Mouse (Mus musculus) neural tube, embryonic 11.5 days (tissue): ENCODE measurements around the gene Map3k12. TPM values are rescaled to one million over a fixed set of nuclear protein-coding genes. Genes with fewer than 3 reads are reported as not detected.

Experiments
- ATAC-seq: fragments of 200-750 bp; cut with Nextera tagmentation; 2 replicates; pipeline ENCODE4 v1.8.0; 2017; ENCODE audit warnings: moderate number of reproducible peaks, mild to moderate bottlenecking, moderate TSS enrichment, moderate library complexity; ENCODE audit not compliant: insufficient read depth, low FRiP score, low TSS enrichment
- DNase-seq: peaks from one replicate; pipeline ENCODE4 v3.0.0-alpha.2; 2015; ENCODE audit warnings: low spot score
- H3K27ac ChIP-seq: fragments of 300-500 bp; sonication (generic); 2 replicates; pipeline ENCODE4 v1.5.1; 2014; ENCODE audit warnings: low read depth, mild to moderate bottlenecking, low read length
- H3K27me3 ChIP-seq: fragments of 300-500 bp; sonication (generic); 2 replicates; pipeline ENCODE4 v1.6.1; 2014; ENCODE audit warnings: mild to moderate bottlenecking, low read length, mixed read lengths; ENCODE audit not compliant: control insufficient read depth, insufficient read depth
- H3K36me3 ChIP-seq: fragments of 300-500 bp; sonication (generic); 2 replicates; pipeline ENCODE4 v1.6.1; 2014; ENCODE audit warnings: mild to moderate bottlenecking, low read length, moderate library complexity, mixed read lengths; ENCODE audit not compliant: control insufficient read depth, insufficient read depth
- H3K4me1 ChIP-seq: fragments of 300-500 bp; sonication (generic); 2 replicates; pipeline ENCODE4 v1.6.1; 2014; ENCODE audit warnings: low read length, mixed read lengths; ENCODE audit not compliant: control insufficient read depth, insufficient read depth
- H3K4me2 ChIP-seq: fragments of 300-500 bp; sonication (generic); 2 replicates; pipeline ENCODE4 v1.6.1; 2014; ENCODE audit warnings: low read depth, mild to moderate bottlenecking, moderate library complexity
- H3K4me3 ChIP-seq: fragments of 300-500 bp; sonication (generic); 2 replicates; pipeline ENCODE4 v1.5.1; 2014; ENCODE audit warnings: low read depth, low read length
- H3K9ac ChIP-seq: fragments of 300-500 bp; sonication (generic); 2 replicates; pipeline ENCODE4 v1.6.1; 2014; ENCODE audit warnings: mild to moderate bottlenecking, low read length
- H3K9me3 ChIP-seq: fragments of 300-500 bp; sonication (generic); 2 replicates; pipeline ENCODE4 v1.6.1; 2016; ENCODE audit warnings: low read length; ENCODE audit not compliant: control insufficient read depth
- WGBS: fragments of 180-500 bp; shearing (Covaris S2); extraction: QIAGEN DNeasy Blood & Tissue Kit; methylation state at CpG from one replicate; pipeline ENCODE4 v1.1.7; 2014; 5-methylcytosine and 5-hydroxymethylcytosine counted together
- polyA plus RNA-seq: library from polyadenylated mRNA; unstranded; fragments of >200 nt; fragmentation: Nextera tagmentation; extraction: Ambion mirVana; gene quantifications from 2 replicates; pipeline ENCODE4 v1.2.1, GENCODE M21; 2014

The Map3k12 gene
- polyA plus RNA-seq, 1 experiment from 2014 or later, result 24.8 TPM

DNA sequence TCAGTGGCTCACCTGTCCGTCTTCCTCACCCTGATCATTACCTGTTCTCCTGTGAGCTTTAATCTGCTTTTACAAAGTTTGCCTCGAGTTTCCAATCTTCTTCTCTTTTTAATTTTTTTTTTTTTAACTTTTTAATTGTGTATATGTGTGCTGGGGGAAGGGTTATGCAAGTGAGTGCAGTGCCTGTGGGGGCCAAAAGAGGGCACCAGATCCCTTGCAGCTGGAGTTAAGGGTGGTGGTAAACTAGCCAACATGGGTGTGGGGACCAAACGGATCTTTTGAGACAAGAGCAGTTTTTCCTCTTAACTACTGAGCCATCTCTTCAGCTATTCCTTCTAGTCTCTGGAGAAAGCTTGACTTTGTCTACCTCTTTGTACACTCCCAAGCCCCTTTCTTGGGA is 11.1 kb upstream of the Map3k12 start:
- WGBS, result 80% methylated on average over 3 of the region's 3 CpGs
- Histone ChIP-seq H3K9ac (no peak overlapping the region), H3K4me3 (no peak overlapping the region), H3K27me3 (no peaks in the 10 kb centered on the region), H3K4me1 (no peaks in the 10 kb centered on the region), H3K9me3 (no peaks in the 10 kb centered on the region), H3K36me3 (peaks cover 4% of the 10 kb centered on the region), H3K4me2 (no peak overlapping the region), H3K27ac (no peak overlapping the region)
- DNase-seq, result peak; percentile 15
- ATAC-seq, result no peak

DNA sequence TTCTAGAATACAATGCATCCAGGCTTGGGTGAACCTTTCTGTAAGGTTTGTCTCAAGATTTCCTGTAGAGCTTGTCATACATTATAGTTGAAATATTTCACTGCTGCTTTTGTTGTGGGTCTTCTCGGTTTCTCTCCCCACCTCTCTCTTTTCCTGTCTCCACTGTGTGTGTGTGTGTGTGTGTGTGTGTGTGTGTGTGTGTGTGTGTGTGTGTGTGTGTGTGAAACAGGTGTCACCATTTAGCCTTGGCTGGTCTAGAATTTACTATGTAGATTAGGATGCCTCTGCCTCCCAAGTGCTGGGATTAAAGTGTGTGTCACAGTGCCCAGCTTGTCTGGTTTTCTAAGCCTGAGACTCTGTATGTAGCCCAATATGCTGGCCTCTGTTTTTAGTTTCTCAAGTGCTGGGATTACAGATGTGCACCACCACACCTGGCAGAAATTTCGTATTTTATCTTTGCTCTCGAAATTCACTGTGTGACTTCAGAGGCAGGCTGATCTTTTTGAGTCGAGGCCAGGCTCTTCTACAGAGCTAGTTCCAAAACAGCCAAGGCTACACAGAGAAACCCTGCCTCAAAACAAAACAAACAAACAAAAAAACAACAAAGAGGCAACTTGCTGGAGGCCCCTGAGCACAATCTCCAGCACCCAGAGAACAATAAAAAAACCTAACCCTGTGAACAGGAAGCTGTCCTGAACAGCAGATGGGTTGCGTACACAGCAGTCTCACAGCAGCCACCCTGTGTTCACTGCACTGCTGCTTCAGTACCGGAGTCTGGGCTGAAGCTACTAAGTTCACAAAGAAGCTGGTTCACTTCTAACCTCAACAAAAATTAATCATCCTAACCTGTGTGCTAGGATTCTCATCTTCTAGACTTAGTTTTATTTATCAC is 9.5 kb upstream of the Map3k12 start:
- ATAC-seq (no peak), DNase-seq (peak; percentile 0)
- Histone ChIP-seq H3K27me3 (no peaks in the 10 kb centered on the region), H3K4me1 (no peaks in the 10 kb centered on the region), H3K9ac (no peak overlapping the region), H3K4me2 (no peak overlapping the region), H3K27ac (no peak overlapping the region), H3K4me3 (no peak overlapping the region), H3K36me3 (peaks cover 9% of the 10 kb centered on the region), H3K9me3 (no peaks in the 10 kb centered on the region)
- WGBS, result 85% methylated on average over 6 of the region's 6 CpGs

DNA sequence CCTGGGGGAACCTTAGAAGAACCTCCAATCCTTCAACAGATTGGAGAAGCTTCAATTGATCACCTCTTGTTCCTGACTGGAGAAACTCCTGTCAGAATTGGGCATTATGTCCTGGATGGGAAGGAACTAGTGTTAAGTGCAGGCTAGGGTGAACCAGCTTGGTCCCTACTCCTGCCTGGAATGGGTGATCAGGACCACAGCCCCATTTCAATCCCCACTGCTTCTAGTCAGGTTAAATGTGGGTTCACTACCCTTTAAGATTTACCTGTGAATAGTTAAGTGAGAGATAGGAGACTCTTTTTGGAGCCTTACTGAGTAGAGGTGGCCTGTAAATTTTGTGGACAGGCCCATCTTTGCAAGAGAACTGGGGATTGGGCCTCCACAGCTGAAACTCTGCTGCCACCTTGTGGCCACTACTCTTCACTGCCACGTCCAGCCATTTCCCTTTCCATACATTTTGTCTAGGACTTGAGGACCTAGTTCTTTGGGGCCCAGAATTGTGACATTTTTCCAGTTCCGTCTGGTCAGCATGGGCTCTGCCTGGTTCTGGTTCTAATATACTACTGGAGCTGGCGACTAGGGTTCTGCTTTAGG is 8.1 kb upstream of the Map3k12 start, which contains the start of gene Npff:
Gene Npff, minus strand, starts transcription at position 51 of the 594 bp plus-strand sequence.
- Histone ChIP-seq H3K27ac (no peak within 1 kb of the TSS), H3K4me1 (no peaks in the 10 kb centered on the region), H3K36me3 (peaks cover 9% of the 10 kb centered on the region), H3K9ac (no peak within 1 kb of the TSS), H3K4me3 (no peak within 1 kb of the TSS), H3K27me3 (no peaks in the 10 kb centered on the region), H3K4me2 (no peak within 1 kb of the TSS), H3K9me3 (no peaks in the 10 kb centered on the region)
- DNase-seq (peak; percentile 82), ATAC-seq (no peak)
- WGBS, result 7% methylated on average over 3 of the region's 3 CpGs

GRCm38 (mm10) chr15:102521480-102521879 is 4.6 kb upstream of the Map3k12 start:
- H3K27me3 ChIP-seq, result no peaks in the 10 kb centered on the region
- WGBS, result 82% methylated on average over 4 of the region's 4 CpGs

DNA sequence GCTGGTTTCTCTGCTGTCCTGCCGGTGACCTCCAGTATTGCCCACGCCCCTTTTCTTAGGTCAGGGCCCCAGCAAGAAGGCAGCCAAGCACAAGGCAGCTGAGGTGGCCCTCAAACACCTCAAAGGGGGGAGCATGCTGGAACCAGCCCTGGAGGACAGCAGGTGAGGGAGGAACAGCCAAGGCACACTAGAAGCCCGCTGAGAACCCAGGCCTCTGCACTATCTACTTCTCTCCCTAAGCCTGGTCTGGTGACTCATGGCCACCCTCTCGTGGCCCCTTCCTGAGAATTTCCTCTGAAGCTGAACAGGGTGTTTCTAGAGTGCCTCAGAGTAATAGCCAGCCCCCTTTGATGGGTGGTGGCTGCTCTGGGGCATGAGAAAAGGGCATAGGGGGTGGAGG is 3.6 kb upstream of the Map3k12 start:
- H3K27ac ChIP-seq, result no peak overlapping the region
- 89% methylated on average over 4 of the region's 4 CpGs for WGBS
- H3K9ac ChIP-seq, result no peak overlapping the region
- ATAC-seq (no peak), DNase-seq (no peak)
- H3K36me3 ChIP-seq, result peaks cover 9% of the 10 kb centered on the region; the same call in 1 of the 2 replicates
- H3K4me2 ChIP-seq, result no peak overlapping the region
- no peak overlapping the region for H3K4me3 ChIP-seq
- no peaks in the 10 kb centered on the region for H3K27me3 ChIP-seq
- no peaks in the 10 kb centered on the region for H3K9me3 ChIP-seq
- H3K4me1 ChIP-seq, result peaks cover 18% of the 10 kb centered on the region

More at GRCm38 (mm10) chr15:102521480-102521879, 4.6 kb upstream of the Map3k12 start:
- Histone ChIP-seq H3K36me3 (peaks cover 9% of the 10 kb centered on the region; the same call in 1 of the 2 replicates), H3K4me3 (no peak overlapping the region), H3K27ac (no peak overlapping the region), H3K4me1 (peaks cover 8% of the 10 kb centered on the region; the same call in 1 of the 2 replicates), H3K9me3 (no peaks in the 10 kb centered on the region), H3K4me2 (no peak overlapping the region), H3K9ac (no peak overlapping the region)
- no peak for DNase-seq
- no peak for ATAC-seq

DNA sequence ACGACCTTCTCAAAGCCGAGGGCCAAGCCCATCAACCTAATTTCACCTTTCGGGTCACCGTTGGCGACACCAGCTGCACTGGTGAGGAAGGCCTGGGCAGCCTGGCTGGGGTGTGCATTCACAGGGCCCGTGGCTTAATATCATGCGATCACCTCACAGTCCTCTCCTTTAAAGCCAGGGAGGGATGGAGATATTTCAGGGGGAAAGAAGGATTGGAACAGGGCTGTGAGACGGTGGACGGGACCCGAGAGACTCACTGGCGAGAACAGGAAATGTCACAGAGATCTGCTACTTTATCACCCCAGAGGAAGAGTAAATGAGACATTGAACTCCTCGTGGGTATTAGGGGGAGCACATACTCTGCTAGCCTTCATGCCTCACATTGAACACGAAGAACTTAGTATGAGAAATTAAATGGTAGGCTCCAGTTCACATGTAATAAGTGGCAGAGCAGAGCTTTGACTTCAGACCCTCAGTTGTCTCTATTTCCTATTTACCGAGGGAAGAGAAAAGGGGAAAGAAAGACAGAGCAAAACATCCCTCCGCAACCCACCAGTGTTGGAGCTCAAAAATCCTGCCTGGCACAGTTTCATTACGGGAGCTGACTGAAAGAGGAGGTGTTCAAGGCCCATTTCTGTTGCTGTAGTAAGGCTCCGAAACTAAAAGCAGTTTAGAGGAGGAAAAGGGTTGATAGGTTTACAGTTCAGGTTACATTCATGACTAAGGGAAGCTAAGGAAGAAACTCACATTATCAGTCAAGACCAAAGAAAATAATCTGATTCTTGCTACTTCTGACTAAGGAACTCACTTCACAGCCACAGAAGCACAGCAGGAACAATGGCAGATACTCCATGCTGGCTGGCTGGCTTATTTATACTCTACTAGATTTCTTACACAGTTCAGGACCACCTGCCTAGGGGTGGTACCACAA is 2.6 kb upstream of the Map3k12 start:
- 78% methylated on average over 15 of the region's 17 CpGs for WGBS
- ATAC-seq (no peak), DNase-seq (no peak)
- Histone ChIP-seq H3K27ac (no peak overlapping the region; the same call in 1 of the 2 replicates), H3K4me2 (peak overlapping the region; percentile 78), H3K27me3 (no peaks in the 10 kb centered on the region), H3K9me3 (no peaks in the 10 kb centered on the region), H3K4me3 (peak overlapping the region; percentile 58), H3K36me3 (peaks cover 9% of the 10 kb centered on the region; the same call in 1 of the 2 replicates), H3K4me1 (peaks cover 19% of the 10 kb centered on the region), H3K9ac (peak overlapping the region; percentile 86)

- H3K4me3 ChIP-seq, result peak overlapping the region; percentile 58
- peaks cover 7% of the 10 kb centered on the region; the same call in 1 of the 2 replicates for H3K36me3 ChIP-seq
- peak overlapping the region; percentile 78 for H3K4me2 ChIP-seq
- H3K27ac ChIP-seq, result peak overlapping the region; percentile 95
- no peaks in the 10 kb centered on the region for H3K27me3 ChIP-seq
- H3K4me1 ChIP-seq, result peaks cover 19% of the 10 kb centered on the region
- 25% methylated on average over 9 of the region's 9 CpGs for WGBS
- ATAC-seq (no peak; the same call in 1 of the 2 replicates), DNase-seq (no peak)
- peak overlapping the region; percentile 86 for H3K9ac ChIP-seq
- no peaks in the 10 kb centered on the region for H3K9me3 ChIP-seq
Measured at GRCm38 (mm10) chr15:102518859-102519201, 2.0 kb upstream of the Map3k12 start.
